Comparison of ENCODE assay signal across 8 mouse cellular contexts in the genomic region with DNA sequence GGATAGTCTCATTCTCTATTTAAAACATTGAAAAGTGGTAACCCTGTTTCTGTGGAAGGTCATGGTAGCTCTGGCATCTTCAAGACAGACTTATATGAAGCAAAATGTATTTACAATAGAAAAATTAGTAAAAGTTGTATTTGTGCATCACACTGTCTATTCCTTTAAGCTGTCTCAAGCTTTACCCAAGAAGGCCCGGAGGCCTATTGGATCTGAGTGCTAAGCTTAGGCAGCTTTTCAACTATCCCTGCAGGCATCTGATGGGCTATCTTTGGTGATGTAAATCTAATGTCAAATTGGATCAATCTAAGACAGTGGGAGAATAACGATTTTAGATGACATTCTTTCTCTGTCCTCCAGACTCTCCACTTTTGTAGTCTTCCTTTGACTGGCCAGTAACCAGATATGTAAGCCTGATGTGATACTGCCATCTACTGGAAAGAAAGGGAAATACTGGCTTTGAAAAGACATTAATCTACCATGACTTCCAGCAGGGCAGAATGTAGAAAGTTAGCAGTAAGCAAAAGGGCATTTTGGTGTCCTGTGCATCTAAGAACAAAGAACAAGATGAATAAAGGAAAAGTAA. TPM values are rescaled to one million over a fixed set of nuclear protein-coding genes. Genes with fewer than 3 reads are reported as not detected.
DNase-seq lines count a peak whose midpoint lies in the region; ATAC-seq and TF ChIP-seq lines count a peak whose summit lies in the region.

No protein-coding gene starts in this region.

- no peaks in the 10 kb centered on the region for H3K27me3 ChIP-seq in liver, adult 2 months (ENCODE audit: control insufficient read depth, insufficient read depth, low read length)
- H3K27me3 ChIP-seq in kidney, postnatal 0 days (ENCODE audit: insufficient read depth, low read length), result no peaks in the 10 kb centered on the region

- TF ChIP-seq CTCF in liver, adult 2 months (IDR thresholded peaks at IDR 0.05; ENCODE audit: low read depth, low read length), result peak; percentile 71
- TF ChIP-seq CTCF in kidney, postnatal 0 days (IDR thresholded peaks at IDR 0.05; ENCODE audit: low read depth), result peak; percentile 98

- DNase-seq in adrenal gland, postnatal 14 days, result peak; percentile 20
- no peak for DNase-seq in adrenal gland, postnatal 4 days (ENCODE audit: low spot score in 2 of 2)
- DNase-seq in liver, adult 2 months (ENCODE audit: extremely low read depth, low read depth, low spot score), result peak; percentile 69
- no peak for DNase-seq in liver
- DNase-seq in embryo, embryonic 9.5 days (ENCODE audit: extremely low spot score), result peak; percentile 65
- peak; percentile 91 for DNase-seq in kidney, postnatal 0 days (ENCODE audit: low spot score)
- peak; percentile 10 to 11 for DNase-seq in natural killer cell, adult 2 months (ENCODE audit: low spot score in 2 of 2)
- DNase-seq in adrenal gland, postnatal 10 days, result no peak

- H3K4me3 ChIP-seq in liver, adult 2 months (ENCODE audit: insufficient read depth, low read depth, low read length), result no peak overlapping the region
- H3K4me3 ChIP-seq in kidney, postnatal 0 days (replicated peaks; ENCODE audit: low read depth, low read length), result no peak overlapping the region

- TF ChIP-seq POLR2A in liver, adult 2 months (IDR thresholded peaks at IDR 0.05; ENCODE audit: extremely low read depth, insufficient read depth, low read length), result no peak

- H3K4me1 ChIP-seq in liver, adult 2 months (ENCODE audit: control insufficient read depth, insufficient read depth, low read length), result no peaks in the 10 kb centered on the region
- no peaks in the 10 kb centered on the region for H3K4me1 ChIP-seq in kidney, postnatal 0 days (replicated peaks; ENCODE audit: insufficient read depth, low read length)

- no peak overlapping the region for H3K27ac ChIP-seq in liver, adult 2 months (replicated peaks; ENCODE audit: insufficient read depth, low read depth, low read length)
- no peak overlapping the region for H3K27ac ChIP-seq in kidney, postnatal 0 days

- no peaks in the 10 kb centered on the region for H3K36me3 ChIP-seq in liver, adult 2 months (ENCODE audit: control insufficient read depth, insufficient read depth, low read length)
- no peaks in the 10 kb centered on the region for H3K36me3 ChIP-seq in kidney, postnatal 0 days (ENCODE audit: insufficient read depth, low read length)

- H3K79me2 ChIP-seq in liver, adult 2 months (ENCODE audit: control insufficient read depth, insufficient read depth, low read length), result no peaks in the 10 kb centered on the region

- H3K9me3 ChIP-seq in kidney, postnatal 0 days (replicated peaks; ENCODE audit: low read length), result no peaks in the 10 kb centered on the region

- no peak overlapping the region for H3K4me2 ChIP-seq in kidney, postnatal 0 days (ENCODE audit: low read length)

- H3K9ac ChIP-seq in liver, adult 2 months (ENCODE audit: low read depth, low read length), result no peak overlapping the region
- H3K9ac ChIP-seq in kidney, postnatal 0 days (ENCODE audit: low read depth, low read length), result no peak overlapping the region

- 0 out of 2 replicates have a peak, but pooled peaks have one; percentile 46 for ATAC-seq in kidney, postnatal 0 days (replicated peaks; ENCODE audit: low FRiP score, low read depth)

- WGBS in liver, adult 2 months, result 47% methylated on average over 2 of the region's 2 CpGs
- 49% methylated on average over 2 of the region's 2 CpGs for WGBS in kidney, postnatal 0 days

RNA-seq across cellular contexts. Expression of gene Ifna15, which starts 14.3 kb away (rescaled TPM):
- not detected in 2 replicates for total RNA-seq in adrenal gland, postnatal 14 days (2021)
- total RNA-seq in adrenal gland, postnatal 4 days (2021), result not detected
- total RNA-seq in liver, adult 2 months (2014; rRNA removed), result not detected in 2 replicates
- polyA plus RNA-seq in liver, adult 2 months (2012; rRNA removed), result not detected in 2 replicates
- polyA plus RNA-seq in kidney, postnatal 0 days (2015; fragmentation: Nextera tagmentation; extraction: Ambion mirVana), result not detected in 2 replicates
- not detected for total RNA-seq in adrenal gland, postnatal 10 days (2021)

RNA-seq across cellular contexts. Expression of gene Ifnb1, which starts 21.2 kb away (rescaled TPM):
- total RNA-seq in adrenal gland, postnatal 14 days (2021), result not detected in 2 replicates
- not detected for total RNA-seq in adrenal gland, postnatal 4 days (2021)
- total RNA-seq in liver, adult 2 months (2014; rRNA removed), result not detected in 2 replicates
- not detected in 2 replicates for polyA plus RNA-seq in liver, adult 2 months (2012; rRNA removed)
- polyA plus RNA-seq in kidney, postnatal 0 days (2015; fragmentation: Nextera tagmentation; extraction: Ambion mirVana), result not detected in 2 replicates
- total RNA-seq in adrenal gland, postnatal 10 days (2021), result not detected

RNA-seq across cellular contexts. Expression of gene Ifna14, which starts 27.9 kb away (rescaled TPM):
- not detected in 2 replicates for total RNA-seq in adrenal gland, postnatal 14 days (2021)
- total RNA-seq in adrenal gland, postnatal 4 days (2021), result not detected
- not detected in 2 replicates for total RNA-seq in liver, adult 2 months (2014; rRNA removed)
- polyA plus RNA-seq in liver, adult 2 months (2012; rRNA removed), result not detected in 2 replicates
- not detected in 2 replicates for polyA plus RNA-seq in kidney, postnatal 0 days (2015; fragmentation: Nextera tagmentation; extraction: Ambion mirVana)
- total RNA-seq in adrenal gland, postnatal 10 days (2021), result not detected

RNA-seq across cellular contexts. Expression of gene Ifna9, which starts 48.4 kb away (rescaled TPM):
- not detected in 2 replicates for total RNA-seq in adrenal gland, postnatal 14 days (2021)
- total RNA-seq in adrenal gland, postnatal 4 days (2021), result not detected
- total RNA-seq in liver, adult 2 months (2014; rRNA removed), result not detected in 2 replicates
- polyA plus RNA-seq in liver, adult 2 months (2012; rRNA removed), result not detected in 2 replicates
- not detected in 2 replicates for polyA plus RNA-seq in kidney, postnatal 0 days (2015; fragmentation: Nextera tagmentation; extraction: Ambion mirVana)
- not detected for total RNA-seq in adrenal gland, postnatal 10 days (2021)

RNA-seq across cellular contexts. Expression of gene Ifna12, which starts 59.4 kb away (rescaled TPM):
- total RNA-seq in adrenal gland, postnatal 14 days (2021), result not detected in 2 replicates
- total RNA-seq in adrenal gland, postnatal 4 days (2021), result not detected
- not detected in 2 replicates for total RNA-seq in liver, adult 2 months (2014; rRNA removed)
- not detected in 2 replicates for polyA plus RNA-seq in liver, adult 2 months (2012; rRNA removed)
- polyA plus RNA-seq in kidney, postnatal 0 days (2015; fragmentation: Nextera tagmentation; extraction: Ambion mirVana), result not detected in 2 replicates
- total RNA-seq in adrenal gland, postnatal 10 days (2021), result not detected

Comparison
In these comparisons a context has a peak if more than half of its experiments do, and no peak if none do; other contexts are left out.
1. DNase-seq: peak in adrenal gland, postnatal 14 days (single experiment), liver, adult 2 months (single experiment), embryo, embryonic 9.5 days (single experiment), kidney, postnatal 0 days (single experiment) and natural killer cell, adult 2 months (2 of 2); none in adrenal gland, postnatal 4 days (0 of 2), liver (single experiment) and adrenal gland, postnatal 10 days (single experiment).